Mouse (Mus musculus) T-cell, adult 2 months (primary cell): ENCODE measurements at regions not wholly inside any gene's neighbourhood (a gene's known extent, or its start where the extent isn't known, plus 50 kb on each side); places are given as distances from the start of the nearest gene placed in this dataset.
"Not testable (repeated sequence)": the region's sequence is repeated elsewhere in the genome, so short reads cannot be mapped to it uniquely, and the experiment has no call there.

Experiments used
- DNase-seq: peaks from one replicate; pipeline ENCODE4 v3.0.0; 2022; ENCODE audit warnings: low spot score

DNA sequence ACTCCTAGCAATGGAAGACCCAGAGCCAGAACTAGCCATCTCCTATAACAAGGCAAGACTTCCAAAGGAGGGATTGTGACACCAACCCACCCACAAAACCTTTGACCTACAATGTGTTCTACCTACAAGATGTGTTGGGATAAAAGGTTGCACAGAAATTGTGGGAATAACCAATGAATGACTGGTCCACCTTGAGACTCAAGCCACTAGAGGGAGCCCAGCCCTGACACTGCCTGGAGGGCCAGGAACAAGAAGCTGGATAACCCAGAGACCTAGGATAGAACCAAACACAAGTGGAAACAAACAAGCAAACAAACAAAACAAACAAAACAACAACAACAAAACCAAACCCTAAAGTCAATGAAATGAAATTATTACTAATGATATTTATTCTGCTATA, 288.8 kb downstream of the Dchs2 start:
- no peak for DNase-seq

DNA sequence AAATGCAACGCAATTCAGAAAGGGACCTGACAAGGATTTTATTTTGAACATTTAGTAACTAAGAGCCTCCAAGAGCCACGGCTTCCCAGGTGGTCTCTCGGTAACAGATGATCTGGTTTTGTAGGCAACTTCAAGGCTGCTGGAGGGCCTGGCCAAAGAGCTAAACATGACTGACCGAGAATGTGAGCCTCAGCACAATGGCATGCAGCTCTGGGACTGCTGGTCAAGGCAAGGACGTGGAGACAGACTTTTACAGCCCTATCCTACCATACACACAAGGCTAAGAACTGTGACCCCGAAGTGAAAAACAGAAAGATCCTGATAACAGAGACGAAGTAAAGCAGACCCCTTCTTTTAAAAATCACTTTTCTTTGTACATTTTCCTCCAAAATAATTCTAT, 296.5 kb downstream of the Dchs2 start:
- no peak for DNase-seq

DNA sequence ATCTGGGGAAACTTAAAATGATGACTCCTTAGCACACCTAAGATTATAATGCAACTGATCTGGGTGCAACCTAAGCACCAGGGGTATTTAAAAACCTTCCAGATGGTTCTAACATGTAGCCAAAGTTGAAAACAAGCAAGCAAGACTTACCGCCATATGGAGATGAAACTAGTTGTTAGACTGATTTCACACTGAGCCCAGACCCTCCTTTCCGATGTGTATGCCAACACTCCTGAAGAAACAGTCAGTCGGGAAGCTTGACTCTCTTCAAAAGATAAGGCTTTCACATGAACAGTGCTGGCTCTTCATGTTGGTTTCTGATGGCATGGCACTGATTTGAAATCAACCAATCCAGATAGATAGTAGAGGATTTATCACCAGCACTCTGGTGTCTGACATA, 301.6 kb downstream of the Dchs2 start:
- no peak for DNase-seq

DNA sequence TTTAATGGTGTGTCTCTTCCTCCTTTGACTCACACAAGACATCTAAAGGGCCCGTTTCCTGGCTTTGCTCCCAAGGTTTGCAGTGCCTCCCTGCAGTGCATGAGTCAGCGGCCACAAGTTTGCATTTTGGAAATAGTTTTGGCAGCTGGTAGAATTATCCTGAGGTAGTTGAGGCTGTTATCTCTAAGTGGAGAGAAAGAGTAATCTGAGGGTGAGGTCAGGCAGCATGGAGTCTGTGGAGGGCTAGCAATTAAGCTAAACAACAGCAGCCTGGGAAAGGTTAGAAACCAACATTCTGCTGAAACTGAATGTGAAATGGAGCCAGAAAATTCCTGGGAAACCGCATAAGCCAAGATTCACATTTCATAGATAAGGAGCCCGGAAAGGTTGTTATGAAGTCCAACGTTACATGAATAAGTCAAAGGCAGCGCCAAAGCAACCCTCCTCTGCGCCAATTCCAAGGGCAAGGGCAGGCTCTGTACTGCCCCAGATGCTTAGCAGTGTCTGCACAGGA, 318.5 kb downstream of the Dchs2 start:
- no peak for DNase-seq

DNA sequence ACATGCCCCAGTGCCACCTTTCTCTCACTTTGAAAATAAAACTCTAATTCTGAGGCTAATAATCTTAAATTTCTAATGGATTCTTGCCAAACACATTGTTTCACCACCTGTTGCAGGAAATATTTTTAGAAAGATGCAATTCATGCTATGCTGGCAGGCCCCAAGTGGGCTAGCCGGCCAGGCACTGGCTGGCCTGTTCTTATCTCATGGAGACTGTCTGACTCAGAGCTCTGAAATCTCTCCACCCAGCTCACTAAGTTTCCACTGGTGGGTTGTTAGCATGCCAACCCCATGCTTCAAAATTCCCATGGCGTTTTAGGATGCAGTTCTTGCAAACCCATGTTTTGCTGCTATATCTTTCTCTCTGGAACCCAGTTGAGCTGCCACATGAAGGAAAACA, 315.5 kb upstream of the Sfrp2 start:
- DNase-seq = no peak

DNA sequence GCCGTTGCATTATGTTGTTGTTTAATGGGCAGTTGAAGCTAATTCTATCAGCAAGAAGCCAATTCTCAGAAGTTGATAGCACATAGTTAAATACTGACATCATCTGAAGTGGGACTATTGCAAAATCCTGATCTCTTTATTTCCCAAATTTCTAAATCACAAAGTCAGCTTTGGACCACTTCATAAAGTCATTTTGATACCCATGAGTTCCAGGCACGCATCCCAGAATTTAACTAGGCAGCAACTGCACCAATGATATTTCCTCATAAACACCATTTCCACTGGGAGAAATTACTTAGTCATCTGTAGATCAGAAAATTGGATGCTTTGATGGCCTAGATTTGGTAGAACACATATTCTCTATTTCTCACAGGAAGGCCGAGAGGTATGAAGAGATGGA, 314.8 kb upstream of the Sfrp2 start:
- DNase-seq = no peak

DNA sequence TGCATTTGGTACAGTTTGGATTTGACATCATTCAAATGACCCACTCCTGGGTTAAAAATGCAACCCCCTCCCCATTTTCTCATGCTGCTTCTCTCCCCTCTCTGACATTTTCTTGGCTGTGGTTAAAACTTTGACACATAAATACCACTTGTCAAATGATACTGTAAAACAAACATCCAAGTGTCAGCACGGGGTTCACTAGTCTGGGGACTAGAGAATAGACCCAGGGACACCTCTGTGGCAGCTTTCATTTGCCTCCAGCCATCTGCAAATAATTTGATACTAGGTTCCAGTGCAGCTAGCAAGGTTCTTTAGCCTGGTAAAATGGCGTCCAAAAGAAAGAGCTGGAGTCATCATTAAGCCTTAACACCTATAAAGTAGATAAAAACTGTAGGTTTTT, 312.7 kb upstream of the Sfrp2 start:
- no peak for DNase-seq

DNA sequence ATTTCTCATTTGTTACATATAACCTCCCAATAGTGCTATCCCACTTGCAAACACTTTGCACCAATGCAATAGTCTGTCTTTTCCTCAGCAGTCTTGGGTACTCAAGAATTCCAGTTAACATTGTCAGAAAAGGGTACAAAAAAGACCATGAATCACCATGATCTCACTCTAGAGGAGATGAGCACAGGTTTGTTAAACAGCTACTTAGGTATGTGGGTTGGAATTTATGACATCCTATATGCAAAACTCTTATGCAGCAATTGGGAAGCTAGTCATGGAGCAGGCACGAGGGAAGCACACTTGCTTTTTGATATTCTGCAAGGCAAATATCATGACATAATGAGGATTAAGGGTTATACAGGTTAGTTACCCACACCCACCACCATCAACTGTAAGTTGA, 307.7 kb upstream of the Sfrp2 start:
- DNase-seq = no peak

DNA sequence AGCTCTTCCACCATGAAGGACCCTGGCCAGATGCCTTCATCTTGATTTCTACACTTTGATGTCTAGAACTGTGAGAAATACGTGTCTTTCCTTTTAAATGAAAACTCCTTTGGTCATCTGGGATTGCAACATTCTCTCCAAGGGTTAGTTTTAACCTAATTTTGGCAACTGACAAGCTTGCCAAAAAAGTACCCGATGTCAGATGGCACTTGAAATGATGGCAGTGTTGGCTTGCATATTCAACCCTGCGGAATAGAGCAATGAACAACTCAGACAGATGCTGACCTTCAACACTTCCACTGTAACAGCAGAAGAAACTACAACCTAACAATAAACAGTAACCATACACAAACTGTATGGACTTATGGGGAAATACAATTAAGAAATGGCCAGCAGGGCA, 286.9 kb upstream of the Sfrp2 start:
- DNase-seq = no peak

DNA sequence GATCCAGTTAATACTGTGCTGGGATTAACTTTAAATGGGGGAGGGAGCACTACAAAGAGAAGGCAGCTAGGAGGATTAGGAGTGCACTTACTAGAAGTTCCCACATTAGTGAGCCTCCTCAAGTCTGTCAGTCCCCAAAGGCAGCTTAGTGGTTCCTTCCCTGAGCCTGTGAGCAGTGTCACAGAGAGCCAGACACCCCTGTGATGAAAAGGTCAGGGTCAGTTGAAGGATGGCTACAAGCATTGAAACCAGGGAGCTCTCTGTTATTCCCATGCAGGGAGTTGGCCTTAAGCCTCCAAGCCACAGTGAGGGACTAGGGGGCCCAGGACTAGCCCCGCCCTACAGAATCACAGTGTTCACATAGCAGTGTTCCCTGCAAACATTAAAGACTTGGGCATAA, 285.9 kb upstream of the Sfrp2 start:
- DNase-seq = no peak

DNA sequence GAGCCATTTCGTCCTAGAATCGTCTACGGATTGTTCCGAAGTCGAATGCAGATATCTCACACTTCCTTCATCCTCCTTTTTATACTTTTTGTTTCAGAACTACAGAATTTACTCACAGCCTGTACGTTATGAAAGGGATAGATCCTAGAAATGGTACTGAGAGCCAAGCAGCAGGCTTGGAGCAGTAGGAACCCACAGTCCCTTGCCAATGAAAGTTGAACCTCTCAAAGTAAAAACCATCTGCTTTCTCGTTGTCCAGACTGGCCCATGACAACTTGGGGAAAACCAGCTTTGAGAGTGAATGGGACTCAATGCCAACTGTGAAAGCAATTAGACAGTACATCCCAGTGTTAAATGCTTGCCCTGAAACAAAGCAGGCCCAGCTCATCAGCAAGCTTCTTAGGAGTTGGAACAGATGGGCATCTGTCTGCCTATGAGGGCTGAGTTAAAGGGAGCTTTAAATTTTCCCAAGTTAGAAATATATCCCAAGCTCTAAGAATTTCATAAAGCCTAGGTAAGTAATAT, 279.9 kb upstream of the Sfrp2 start:
- no peak for DNase-seq

DNA sequence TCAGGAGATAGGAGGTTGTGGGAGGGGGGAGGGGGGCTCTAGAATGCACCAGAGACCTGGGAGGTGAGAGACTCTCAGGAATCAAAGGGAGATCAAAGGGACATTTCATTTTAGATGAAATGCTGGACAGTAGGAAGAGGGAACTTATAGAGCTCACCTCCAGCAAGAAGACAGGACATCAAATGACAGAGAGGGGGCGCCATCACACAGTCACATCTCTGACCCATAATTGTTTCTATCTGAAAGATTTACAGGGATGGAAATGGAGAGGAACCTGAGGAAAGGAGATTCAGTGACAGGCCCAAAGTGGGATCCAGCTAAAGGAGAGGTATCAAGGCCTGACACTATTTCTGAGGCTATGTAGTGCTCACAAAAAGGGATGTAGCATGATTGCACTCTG, 270.5 kb upstream of the Sfrp2 start:
- no peak for DNase-seq

DNA sequence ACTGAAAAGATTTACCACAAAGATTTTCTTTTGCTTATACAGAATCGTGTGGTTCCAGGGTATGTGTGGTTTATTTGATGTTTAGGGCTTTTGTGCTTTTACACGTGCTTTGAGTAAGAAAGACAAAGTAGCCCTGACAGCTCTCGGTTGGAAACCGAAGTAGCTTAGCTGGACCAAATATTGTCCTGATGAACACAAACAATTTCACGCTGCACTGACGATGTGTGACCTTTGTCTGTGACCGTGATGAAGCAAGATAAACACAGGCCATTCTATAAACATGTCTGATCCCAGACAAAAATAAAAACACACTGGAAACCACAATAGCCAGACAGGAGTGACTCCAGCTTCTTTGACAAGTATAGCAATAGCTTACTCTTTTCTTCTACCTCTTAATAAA, 262.2 kb upstream of the Sfrp2 start:
- no peak for DNase-seq

DNA sequence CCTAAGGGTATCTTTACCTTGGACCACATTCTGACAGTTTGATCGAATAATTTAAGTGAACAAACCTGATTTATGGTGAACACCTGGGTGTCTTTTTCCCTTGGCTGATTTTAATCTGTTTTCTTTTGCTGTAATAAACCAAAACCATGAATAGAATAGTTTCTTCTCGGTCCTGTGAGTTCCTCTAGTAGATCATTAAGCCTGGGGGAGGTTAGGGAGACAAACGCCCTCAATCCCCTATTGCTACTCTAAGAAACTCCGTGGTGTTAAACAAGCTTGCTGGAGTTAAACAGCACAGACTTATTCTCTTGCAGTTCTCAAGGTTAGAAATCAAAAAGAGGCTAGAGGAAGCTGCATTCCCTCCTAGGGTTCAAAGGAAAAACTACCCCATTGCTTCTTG, 249.5 kb upstream of the Sfrp2 start:
- DNase-seq = no peak

DNA sequence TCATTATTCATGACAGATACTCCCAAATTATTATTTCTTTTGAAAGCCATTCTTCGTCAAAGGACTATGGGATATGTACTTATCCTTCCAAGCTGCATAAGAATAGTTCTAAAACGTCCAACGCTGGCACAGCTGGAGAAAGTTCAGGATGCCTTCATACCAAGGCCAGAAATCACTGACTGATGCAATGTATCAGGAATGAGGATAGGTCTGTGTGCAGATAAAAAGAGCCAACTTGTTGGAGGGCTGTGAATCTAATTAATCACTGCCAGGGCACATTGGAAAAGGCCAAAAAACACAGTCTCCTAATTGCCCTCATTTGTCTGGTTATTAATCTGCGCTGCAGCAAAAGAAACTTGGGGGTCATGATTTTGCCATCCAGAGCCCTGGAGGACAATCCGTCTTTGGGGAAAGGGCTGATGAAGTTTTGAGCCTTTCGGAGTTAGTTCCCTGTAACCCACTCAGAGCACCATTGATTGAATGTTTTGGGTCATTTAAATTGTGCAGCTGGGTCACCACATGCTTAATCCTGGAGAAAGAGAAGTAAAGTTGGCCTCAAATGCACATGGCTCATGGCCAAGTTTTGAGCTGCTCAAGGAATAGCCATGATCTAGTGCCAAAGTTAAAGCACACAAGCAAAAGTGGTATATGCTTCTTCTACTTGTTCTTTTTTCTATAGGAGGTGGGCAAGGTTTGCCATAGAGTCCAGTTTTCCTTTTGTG, 248.0 kb upstream of the Sfrp2 start:
- no peak for DNase-seq

DNA sequence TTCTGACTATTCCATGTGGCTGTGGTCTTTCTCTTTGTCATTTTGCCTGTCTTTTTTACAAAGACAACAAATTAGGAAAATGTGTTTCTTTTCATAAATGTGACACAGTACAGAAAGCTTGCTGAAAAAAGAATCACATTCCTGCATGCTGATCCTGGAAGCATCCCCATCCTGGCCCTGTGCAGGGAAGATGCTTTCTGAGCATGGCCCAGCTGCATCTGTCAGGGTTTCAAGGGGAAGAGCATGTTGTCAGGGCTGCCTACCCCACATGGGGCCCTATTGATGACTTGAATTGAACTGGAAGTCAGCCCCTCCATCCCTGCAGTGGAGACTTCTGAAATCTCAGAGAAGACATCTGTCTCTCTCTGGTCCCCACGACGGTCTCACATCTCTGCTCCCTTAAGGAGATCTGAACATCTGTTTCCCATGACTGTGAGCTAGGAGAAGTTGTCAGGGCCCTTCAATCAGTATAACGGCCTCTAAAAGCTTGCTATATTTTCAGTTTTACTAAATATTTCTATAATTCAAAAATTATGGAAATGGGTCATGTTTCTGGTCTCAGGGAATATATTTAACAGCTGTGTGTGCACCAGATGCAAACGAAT, 235.8 kb upstream of the Sfrp2 start:
- no peak for DNase-seq

DNA sequence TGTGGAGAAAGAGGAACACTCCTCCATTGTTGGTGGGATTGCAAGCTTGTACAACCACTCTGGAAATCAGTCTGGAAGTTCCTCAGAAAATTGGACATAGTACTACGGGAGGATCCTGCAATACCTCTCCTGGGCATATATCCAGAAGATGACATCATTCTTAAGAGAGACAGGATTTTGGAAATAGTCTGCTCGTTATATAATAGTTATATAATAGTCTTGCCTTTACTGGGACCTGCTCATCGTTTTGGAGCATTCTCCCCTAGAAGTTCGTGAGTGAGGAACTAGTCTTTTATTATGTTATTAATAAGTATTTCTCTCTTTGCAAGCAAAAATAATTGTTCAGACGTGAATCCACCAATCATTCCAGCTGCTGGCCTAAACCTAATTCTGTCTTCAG, 229.5 kb upstream of the Sfrp2 start:
- DNase-seq = not testable (repeated sequence)

DNA sequence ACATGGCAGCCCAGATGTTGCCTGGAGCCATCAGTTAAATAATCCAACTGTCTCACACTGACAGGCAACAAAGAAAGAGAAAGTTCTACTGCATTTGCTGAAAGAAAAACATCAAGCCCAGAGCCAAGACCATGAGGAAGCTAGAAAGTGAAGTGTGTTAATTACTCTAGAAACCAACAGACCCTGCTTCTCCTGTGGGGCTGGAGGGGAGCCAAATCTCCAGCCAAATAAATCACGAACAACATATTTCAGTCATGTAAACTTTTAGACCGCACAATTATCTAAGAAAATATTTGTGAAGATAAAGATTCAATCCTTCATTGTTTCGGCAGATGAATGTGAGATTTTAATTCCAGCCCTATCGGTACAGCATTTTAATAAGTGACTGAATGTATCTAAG, 228.9 kb upstream of the Sfrp2 start:
- no peak for DNase-seq

DNA sequence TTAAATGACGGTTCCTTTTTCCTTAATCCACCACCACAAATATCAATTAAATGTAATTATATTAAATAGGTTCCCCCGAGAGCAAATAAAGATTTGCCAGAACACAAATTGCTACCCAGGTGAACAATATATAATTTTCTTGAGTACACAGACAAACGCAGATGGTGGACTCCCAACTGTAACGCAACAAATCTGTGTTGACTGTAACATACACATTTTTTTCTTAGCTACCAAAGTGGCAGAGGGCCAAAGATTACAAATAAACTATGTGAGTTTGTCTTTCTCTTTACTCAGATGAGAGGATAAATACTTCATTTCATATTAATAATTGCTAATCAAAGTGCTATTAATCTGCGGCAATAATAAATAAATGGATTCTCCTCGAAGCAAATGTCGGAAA, 228.4 kb upstream of the Sfrp2 start:
- no peak for DNase-seq

DNA sequence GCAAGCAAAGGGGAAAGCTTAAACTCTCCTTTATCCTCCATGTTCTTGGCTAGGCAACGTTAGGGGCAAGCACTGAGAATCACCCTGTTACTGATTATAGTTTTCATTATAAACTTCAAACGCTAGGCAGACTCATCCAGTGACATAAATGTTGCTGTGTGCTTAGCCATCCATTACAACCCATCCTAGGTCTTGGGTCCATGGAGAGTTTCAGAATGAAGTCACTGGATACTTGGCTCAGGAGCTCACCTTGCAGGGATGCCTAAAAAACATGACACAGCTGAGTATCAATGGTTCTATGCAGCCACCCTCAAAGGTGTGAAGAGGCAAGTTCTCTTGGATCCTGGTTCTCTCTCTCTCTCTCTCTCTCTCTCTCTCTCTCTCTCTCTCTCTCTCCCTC, 227.2 kb upstream of the Sfrp2 start:
- no peak for DNase-seq

DNA sequence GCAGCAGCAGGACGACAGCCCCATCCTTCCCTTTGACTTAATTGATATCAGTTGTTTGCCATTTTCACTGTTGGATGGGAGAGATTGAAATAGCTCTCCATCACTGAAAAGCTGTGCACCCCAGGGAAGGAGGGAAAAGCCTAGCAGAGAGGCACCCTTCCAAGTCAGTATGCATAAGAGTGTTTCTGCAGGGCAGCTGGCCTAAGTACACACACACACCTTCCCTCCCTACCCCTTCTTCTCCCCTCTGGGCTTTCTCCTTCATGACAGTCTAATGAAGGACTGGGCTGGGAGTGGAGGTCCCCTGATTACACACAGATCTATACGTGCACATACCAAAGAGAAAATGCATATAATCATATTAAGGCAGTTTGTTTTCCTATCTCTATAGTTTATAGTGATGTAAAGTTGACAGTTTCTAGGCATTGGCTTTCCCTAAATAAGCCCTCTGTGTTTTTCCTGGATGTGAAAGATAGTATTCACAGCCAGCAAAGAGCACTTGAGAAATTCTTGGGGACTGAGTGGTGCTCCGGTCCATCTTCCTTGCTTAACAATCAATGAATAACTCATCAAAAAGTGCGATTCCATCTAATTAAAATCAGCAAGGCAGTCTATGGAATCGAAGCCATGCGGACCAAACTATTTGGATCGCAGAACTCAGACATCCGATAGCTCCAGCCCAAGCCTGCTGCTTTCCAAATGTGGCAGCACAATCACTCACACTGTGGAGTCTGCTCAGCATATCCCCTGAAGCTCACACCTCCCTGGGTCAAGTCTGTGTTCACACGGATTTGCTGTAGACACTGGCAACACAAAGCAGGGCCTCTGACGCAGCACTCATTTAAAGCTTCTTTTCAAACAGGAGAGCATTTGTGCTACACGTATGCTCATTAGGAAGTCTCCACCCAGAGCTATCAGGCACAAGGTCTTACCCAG, 224.9 kb upstream of the Sfrp2 start:
- DNase-seq = no peak

DNA sequence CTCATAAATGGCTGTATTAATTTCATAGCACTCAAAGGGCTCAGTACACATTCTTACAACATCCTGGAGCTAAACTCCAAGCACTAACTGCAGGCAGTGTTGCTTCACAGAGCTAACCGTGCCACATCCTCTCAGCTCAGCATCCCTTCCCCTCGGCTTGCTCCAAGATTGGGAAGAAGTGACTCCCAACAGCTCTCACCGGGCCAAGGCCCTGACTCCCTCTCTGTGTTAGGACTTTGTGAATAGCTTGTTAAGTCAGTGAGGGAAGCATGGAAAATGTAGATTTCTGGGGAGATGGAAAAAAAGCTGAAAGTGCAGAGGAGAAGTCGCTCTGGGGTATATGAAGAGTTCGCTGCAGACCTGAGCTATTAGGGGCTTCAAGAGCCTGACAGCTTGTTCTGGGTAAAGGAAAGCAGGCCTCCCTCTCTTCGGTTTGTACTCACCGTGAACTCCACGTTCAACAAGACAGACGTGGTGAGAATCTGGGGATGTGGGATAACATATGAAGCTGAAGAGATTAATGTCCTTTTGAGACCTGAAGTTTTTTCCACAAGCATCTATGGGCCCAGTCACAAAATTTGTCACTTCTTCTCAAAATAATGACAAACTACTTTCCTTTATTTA, 213.5 kb upstream of the Sfrp2 start:
- DNase-seq = no peak
